ENCODE assay signal across 26 mouse cellular contexts in the genomic region with DNA sequence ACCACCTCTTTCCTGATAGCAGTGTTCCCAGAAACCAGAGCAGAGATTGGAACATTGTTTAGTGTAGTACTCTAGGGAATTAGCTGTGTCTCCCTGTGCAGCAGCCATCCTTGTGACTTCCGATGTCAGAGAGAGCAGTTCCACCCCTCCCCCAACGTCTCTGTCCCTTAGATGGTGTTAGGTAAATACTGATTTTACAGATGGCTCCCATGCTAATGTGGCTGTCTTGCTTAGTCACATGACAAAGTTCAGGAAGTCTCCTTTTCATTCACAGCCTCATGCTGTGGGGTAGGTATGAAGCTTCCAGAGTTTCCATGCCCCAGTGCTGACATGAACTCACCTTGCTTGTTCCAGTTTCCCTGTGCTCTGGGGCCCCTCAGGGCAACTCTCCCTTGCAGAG. TPM values are rescaled to one million over a fixed set of nuclear protein-coding genes. Genes with fewer than 3 reads are reported as not detected.
DNase-seq lines count a peak whose midpoint lies in the region; ATAC-seq and TF ChIP-seq lines count a peak whose summit lies in the region.
"Had no signal": no experiment of that assay in that cellular context is flagged by ENCODE, and none has a peak within 500 bp of the region (broad histone marks: within the 10 kb centered on the region; RNA-seq: fewer than 3 reads in every experiment).

No protein-coding gene starts in this region.

- no peak overlapping the region for H3K27ac ChIP-seq in forebrain, embryonic 14.5 days (ENCODE audit: low read depth, low read length)
- H3K27ac ChIP-seq in forebrain, embryonic 10.5 days: no peak overlapping the region
- H3K27ac ChIP-seq in kidney, embryonic 16.5 days (ENCODE audit: low read length): no peak overlapping the region
- no peak overlapping the region for H3K27ac ChIP-seq in stomach, embryonic 14.5 days (ENCODE audit: low read length)
- no peak overlapping the region for H3K27ac ChIP-seq in stomach, postnatal 0 days (replicated peaks)
- H3K27ac ChIP-seq: limb, embryonic 10.5 days had no signal

- no peak overlapping the region for H3K9ac ChIP-seq in forebrain, embryonic 14.5 days (ENCODE audit: low read length)
- H3K9ac ChIP-seq in kidney, embryonic 16.5 days (replicated peaks; ENCODE audit: low read length): no peak overlapping the region
- no peak overlapping the region for H3K9ac ChIP-seq in stomach, embryonic 14.5 days (replicated peaks; ENCODE audit: low read depth, low read length)
- H3K9ac ChIP-seq in stomach, postnatal 0 days (ENCODE audit: low read length): no peak overlapping the region
- H3K9ac ChIP-seq: forebrain, postnatal 0 days; hindbrain, embryonic 12.5 days had no signal

- TF ChIP-seq EP300 in stomach, postnatal 0 days (optimal IDR thresholded peaks at IDR 0.05): no peak

- peak; percentile 9 for DNase-seq in forebrain, embryonic 14.5 days (ENCODE audit: low spot score)
- DNase-seq in forebrain, embryonic 10.5 days (ENCODE audit: extremely low spot score, low spot score): no peak
- peak; percentile 5 for DNase-seq in kidney, postnatal 10 days
- no peak for DNase-seq in stomach, postnatal 0 days (ENCODE audit: low spot score)
- DNase-seq in right cerebral cortex, postnatal 36 days (ENCODE audit: low spot score in 2 of 2): no peak
- no peak for DNase-seq in cerebellum, adult 11-12 months
- DNase-seq: adrenal gland, postnatal 10 days; cerebellum, adult 8-10 months; cerebellum, postnatal 36 days; forebrain, postnatal 0 days; gastrocnemius, postnatal 36 days; heart, postnatal 10 days; kidney, adult 2 months; kidney, postnatal 14 days; liver; lung, postnatal 4 days; right cerebral cortex, adult 18-20 months; thymus, adult 2 months; thymus, postnatal 4 days had no signal

- ATAC-seq in forebrain, embryonic 14.5 days: no peak
- no peak for ATAC-seq in kidney, embryonic 16.5 days (ENCODE audit: low FRiP score, low TSS enrichment)
- 0 out of 2 replicates have a peak, but pooled peaks have one; percentile 33 for ATAC-seq in stomach, embryonic 14.5 days (ENCODE audit: insufficient number of reproducible peaks, insufficient read depth, low FRiP score, low read depth)
- ATAC-seq in stomach, postnatal 0 days (ENCODE audit: low FRiP score, low TSS enrichment): no peak

- TF ChIP-seq CTCF in stomach, postnatal 0 days (IDR thresholded peaks at IDR 0.05; ENCODE audit: low read depth): no peak

- H3K4me2 ChIP-seq in forebrain, embryonic 14.5 days (ENCODE audit: low read length): no peak overlapping the region
- H3K4me2 ChIP-seq in kidney, embryonic 16.5 days (replicated peaks; ENCODE audit: low read depth, low read length): no peak overlapping the region
- no peak overlapping the region for H3K4me2 ChIP-seq in stomach, embryonic 14.5 days (replicated peaks; ENCODE audit: low read depth, low read length)
- no peak overlapping the region for H3K4me2 ChIP-seq in stomach, postnatal 0 days (replicated peaks; ENCODE audit: low read depth)
- H3K4me2 ChIP-seq: heart, embryonic 11.5 days; hindbrain, embryonic 12.5 days had no signal

- H3K27me3 ChIP-seq in forebrain, embryonic 14.5 days (replicated peaks; ENCODE audit: control insufficient read depth, insufficient read depth, low read length): no peaks in the 10 kb centered on the region
- no peaks in the 10 kb centered on the region for H3K27me3 ChIP-seq in forebrain, embryonic 10.5 days (ENCODE audit: poor library complexity, severe bottlenecking)
- H3K27me3 ChIP-seq in kidney, embryonic 16.5 days (ENCODE audit: insufficient read depth, low read length): no peaks in the 10 kb centered on the region
- no peaks in the 10 kb centered on the region for H3K27me3 ChIP-seq in stomach, embryonic 14.5 days (ENCODE audit: control insufficient read depth, insufficient read depth, low read length)
- no peaks in the 10 kb centered on the region for H3K27me3 ChIP-seq in stomach, postnatal 0 days (ENCODE audit: control insufficient read depth, insufficient read depth, low read length)
- H3K27me3 ChIP-seq: hindbrain, embryonic 12.5 days had no signal

- no peaks in the 10 kb centered on the region for H3K9me3 ChIP-seq in forebrain, embryonic 14.5 days (replicated peaks; ENCODE audit: control insufficient read depth, low read length)
- no peaks in the 10 kb centered on the region for H3K9me3 ChIP-seq in forebrain, embryonic 10.5 days
- no peaks in the 10 kb centered on the region for H3K9me3 ChIP-seq in kidney, embryonic 16.5 days (ENCODE audit: low read length)
- H3K9me3 ChIP-seq in stomach, embryonic 14.5 days (ENCODE audit: control insufficient read depth, low read depth, low read length): no peaks in the 10 kb centered on the region
- H3K9me3 ChIP-seq in stomach, postnatal 0 days (ENCODE audit: control insufficient read depth, low read length): no peaks in the 10 kb centered on the region
- H3K9me3 ChIP-seq: G1E; hindbrain, embryonic 12.5 days; limb, embryonic 10.5 days had no signal

- H3K4me3 ChIP-seq in forebrain, embryonic 14.5 days (ENCODE audit: low read depth, low read length): no peak overlapping the region
- no peak overlapping the region for H3K4me3 ChIP-seq in forebrain, embryonic 10.5 days
- no peak overlapping the region for H3K4me3 ChIP-seq in kidney, embryonic 16.5 days (ENCODE audit: low read length)
- no peak overlapping the region for H3K4me3 ChIP-seq in stomach, embryonic 14.5 days (ENCODE audit: low read depth, low read length)
- no peak overlapping the region for H3K4me3 ChIP-seq in stomach, postnatal 0 days (ENCODE audit: low read depth, low read length)
- H3K4me3 ChIP-seq: hindbrain, embryonic 12.5 days; limb, embryonic 10.5 days had no signal

- WGBS in forebrain, embryonic 14.5 days: 42% methylated on average over 2 of the region's 2 CpGs
- 39% methylated on average over 2 of the region's 2 CpGs for WGBS in forebrain, embryonic 10.5 days
- WGBS in kidney, embryonic 16.5 days: 15% methylated on average over 2 of the region's 2 CpGs
- 26% methylated on average over 2 of the region's 2 CpGs for WGBS in stomach, embryonic 14.5 days
- 16% methylated on average over 2 of the region's 2 CpGs for WGBS in stomach, postnatal 0 days

- no peaks in the 10 kb centered on the region for H3K4me1 ChIP-seq in forebrain, embryonic 14.5 days (ENCODE audit: control insufficient read depth, insufficient read depth, low read length)
- H3K4me1 ChIP-seq in forebrain, embryonic 10.5 days: peaks cover 9% of the 10 kb centered on the region; the same call in 1 of the 2 replicates
- no peaks in the 10 kb centered on the region for H3K4me1 ChIP-seq in kidney, embryonic 16.5 days (ENCODE audit: insufficient read depth, low read length)
- no peaks in the 10 kb centered on the region for H3K4me1 ChIP-seq in stomach, embryonic 14.5 days (ENCODE audit: control insufficient read depth, insufficient read depth, low read length)
- no peaks in the 10 kb centered on the region for H3K4me1 ChIP-seq in stomach, postnatal 0 days (replicated peaks; ENCODE audit: control insufficient read depth, insufficient read depth)
- H3K4me1 ChIP-seq: limb, embryonic 10.5 days had no signal

- H3K36me3 ChIP-seq in forebrain, embryonic 14.5 days (ENCODE audit: control insufficient read depth, insufficient read depth, low read length): peaks cover 53% of the 10 kb centered on the region
- H3K36me3 ChIP-seq in forebrain, embryonic 10.5 days (replicated peaks): peaks cover 64% of the 10 kb centered on the region
- peaks cover 32% of the 10 kb centered on the region for H3K36me3 ChIP-seq in kidney, embryonic 16.5 days (ENCODE audit: insufficient read depth, low read length)
- H3K36me3 ChIP-seq in stomach, embryonic 14.5 days (ENCODE audit: control insufficient read depth, insufficient read depth, low read length): peaks cover 42% of the 10 kb centered on the region
- peaks cover 4% of the 10 kb centered on the region; the same call in 1 of the 2 replicates for H3K36me3 ChIP-seq in stomach, postnatal 0 days (ENCODE audit: control insufficient read depth, insufficient read depth, low read length)

RNA-seq across cellular contexts. Expression of a gene that starts 10.3 kb away (rescaled TPM):
- polyA plus RNA-seq in forebrain, embryonic 14.5 days (2014; fragmentation: Nextera tagmentation; extraction: Ambion mirVana): 18.8 and 22.9 TPM in 2 replicates
- 16.0 and 17.7 TPM in 2 replicates for polyA plus RNA-seq in forebrain, embryonic 10.5 days (2016; fragmentation: Nextera tagmentation; extraction: Ambion mirVana)
- polyA plus RNA-seq in kidney, embryonic 16.5 days (2015; fragmentation: Nextera tagmentation; extraction: Ambion mirVana): 19.7 and 19.8 TPM in 2 replicates
- polyA plus RNA-seq in stomach, embryonic 14.5 days (2014; fragmentation: Nextera tagmentation; extraction: Ambion mirVana): 16.7 and 19.2 TPM in 2 replicates
- 8.6 and 9.8 TPM in 2 replicates for polyA plus RNA-seq in stomach, postnatal 0 days (2015; fragmentation: Nextera tagmentation; extraction: Ambion mirVana)

RNA-seq across cellular contexts. Expression of a gene that starts 15.6 kb away (rescaled TPM):
- 24.9 and 30.5 TPM in 2 replicates for polyA plus RNA-seq in forebrain, embryonic 14.5 days (2014; fragmentation: Nextera tagmentation; extraction: Ambion mirVana)
- 48.3 and 50.0 TPM in 2 replicates for polyA plus RNA-seq in forebrain, embryonic 10.5 days (2016; fragmentation: Nextera tagmentation; extraction: Ambion mirVana)
- 34.6 TPM in 2 replicates for polyA plus RNA-seq in kidney, embryonic 16.5 days (2015; fragmentation: Nextera tagmentation; extraction: Ambion mirVana)
- polyA plus RNA-seq in stomach, embryonic 14.5 days (2014; fragmentation: Nextera tagmentation; extraction: Ambion mirVana): 39.3 and 42.8 TPM in 2 replicates
- polyA plus RNA-seq in stomach, postnatal 0 days (2015; fragmentation: Nextera tagmentation; extraction: Ambion mirVana): 23.0 and 25.9 TPM in 2 replicates

RNA-seq across cellular contexts. Expression of a gene that starts 29.7 kb away (rescaled TPM):
- polyA plus RNA-seq in forebrain, embryonic 14.5 days (2014; fragmentation: Nextera tagmentation; extraction: Ambion mirVana): 37.0 and 40.7 TPM in 2 replicates
- polyA plus RNA-seq in forebrain, embryonic 10.5 days (2016; fragmentation: Nextera tagmentation; extraction: Ambion mirVana): 64.7 and 65.6 TPM in 2 replicates
- 84.1 and 91.2 TPM in 2 replicates for polyA plus RNA-seq in kidney, embryonic 16.5 days (2015; fragmentation: Nextera tagmentation; extraction: Ambion mirVana)
- polyA plus RNA-seq in stomach, embryonic 14.5 days (2014; fragmentation: Nextera tagmentation; extraction: Ambion mirVana): 55.1 and 59.6 TPM in 2 replicates
- polyA plus RNA-seq in stomach, postnatal 0 days (2015; fragmentation: Nextera tagmentation; extraction: Ambion mirVana): 51.5 and 52.9 TPM in 2 replicates

RNA-seq across cellular contexts. Expression of a gene that starts 29.7 kb away (rescaled TPM):
- 2.0 and 2.7 TPM in 2 replicates for polyA plus RNA-seq in forebrain, embryonic 14.5 days (2014; fragmentation: Nextera tagmentation; extraction: Ambion mirVana)
- 0.71 and 1.8 TPM in 2 replicates for polyA plus RNA-seq in forebrain, embryonic 10.5 days (2016; fragmentation: Nextera tagmentation; extraction: Ambion mirVana)
- polyA plus RNA-seq in kidney, embryonic 16.5 days (2015; fragmentation: Nextera tagmentation; extraction: Ambion mirVana): 2.6 and 3.7 TPM in 2 replicates
- 1.8 and 2.2 TPM in 2 replicates for polyA plus RNA-seq in stomach, embryonic 14.5 days (2014; fragmentation: Nextera tagmentation; extraction: Ambion mirVana)
- 2.4 and 2.5 TPM in 2 replicates for polyA plus RNA-seq in stomach, postnatal 0 days (2015; fragmentation: Nextera tagmentation; extraction: Ambion mirVana)
- polyA plus RNA-seq: liver, embryonic 16.5 days had no signal

RNA-seq across cellular contexts. Expression of a gene that starts 58.7 kb away (rescaled TPM):
- polyA plus RNA-seq in forebrain, embryonic 14.5 days (2014; fragmentation: Nextera tagmentation; extraction: Ambion mirVana): 84.8 and 89.1 TPM in 2 replicates
- 125 and 129 TPM in 2 replicates for polyA plus RNA-seq in forebrain, embryonic 10.5 days (2016; fragmentation: Nextera tagmentation; extraction: Ambion mirVana)
- polyA plus RNA-seq in kidney, embryonic 16.5 days (2015; fragmentation: Nextera tagmentation; extraction: Ambion mirVana): 191 and 208 TPM in 2 replicates
- polyA plus RNA-seq in stomach, embryonic 14.5 days (2014; fragmentation: Nextera tagmentation; extraction: Ambion mirVana): 178 and 202 TPM in 2 replicates
- 112 and 116 TPM in 2 replicates for polyA plus RNA-seq in stomach, postnatal 0 days (2015; fragmentation: Nextera tagmentation; extraction: Ambion mirVana)

Comparison
In these comparisons a context has a peak if more than half of its experiments do, and no peak if none do; other contexts are left out.
1. DNase-seq: peak in forebrain, embryonic 14.5 days (single experiment) and kidney, postnatal 10 days (single experiment); none in forebrain, embryonic 10.5 days (single experiment), stomach, postnatal 0 days (single experiment), right cerebral cortex, postnatal 36 days (0 of 2) and cerebellum, adult 11-12 months (single experiment).